Mouse (Mus musculus) splenic B cell, adult 2 months (primary cell): ENCODE results near the gene Ankrd9.
A peak's percentile ranks its signal among the peaks of the same experiment; 100 is the strongest.

Experiments used
- DNase-seq: peaks from one replicate; pipeline ENCODE4 v3.0.0-alpha.2; 2011; ENCODE audit warnings: low read depth, low spot score
- H3K27me3 ChIP-seq: 2 replicates; pipeline ENCODE4 v1.6.1; 2012; ENCODE audit warnings: mild to moderate bottlenecking, low read length, moderate library complexity, mixed read lengths; ENCODE audit not compliant: control insufficient read depth, poor library complexity, insufficient read depth, severe bottlenecking
- H3K36me3 ChIP-seq: 2 replicates; pipeline ENCODE4 v1.6.1; 2012; ENCODE audit warnings: mild to moderate bottlenecking, low read length, moderate library complexity, mixed read lengths; ENCODE audit not compliant: control insufficient read depth, poor library complexity, insufficient read depth, severe bottlenecking

Ankrd9 gene

GRCm38 (mm10) chr12:110953900-110954299, 24.9 kb downstream of the Ankrd9 start:
- DNase-seq: no peak
- no peaks in the 10 kb centered on the region for H3K27me3 ChIP-seq
- H3K36me3 ChIP-seq: no peaks in the 10 kb centered on the region

DNA sequence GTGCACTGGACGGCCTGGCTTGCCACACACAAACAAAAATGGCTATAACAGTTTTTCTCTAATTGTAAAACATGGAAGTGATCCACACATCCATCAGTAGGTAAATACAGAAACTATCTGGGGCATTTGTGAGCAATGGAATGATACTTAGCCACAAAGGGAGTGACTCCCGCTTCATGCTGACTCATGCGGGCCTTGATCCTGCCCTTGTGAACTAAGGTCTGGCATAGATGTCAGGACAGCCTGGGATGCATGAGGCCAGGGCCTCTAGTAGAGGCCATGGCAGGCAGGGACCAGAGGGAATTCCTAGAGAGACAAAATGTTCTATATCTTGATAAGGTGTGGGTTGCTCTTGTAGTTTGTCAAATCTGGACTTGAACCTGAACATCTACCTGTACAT, 25.4 kb downstream of the Ankrd9 start:
- H3K36me3 ChIP-seq: no peaks in the 10 kb centered on the region
- H3K27me3 ChIP-seq: no peaks in the 10 kb centered on the region
- no peak for DNase-seq

GRCm38 (mm10) chr12:110952628-110953385, 26.0 kb downstream of the Ankrd9 start:
- H3K36me3 ChIP-seq: no peaks in the 10 kb centered on the region
- H3K27me3 ChIP-seq: no peaks in the 10 kb centered on the region
- DNase-seq: no peak

GRCm38 (mm10) chr12:110951236-110951635, 27.6 kb downstream of the Ankrd9 start:
- Histone ChIP-seq H3K27me3 (no peaks in the 10 kb centered on the region), H3K36me3 (no peaks in the 10 kb centered on the region)
- no peak for DNase-seq

GRCm38 (mm10) chr12:110950151-110950550, 28.7 kb downstream of the Ankrd9 start:
- H3K36me3 ChIP-seq: no peaks in the 10 kb centered on the region
- DNase-seq: peak; percentile 74

GRCm38 (mm10) chr12:110949410-110949809, 29.4 kb downstream of the Ankrd9 start:
- Histone ChIP-seq H3K36me3 (no peaks in the 10 kb centered on the region), H3K27me3 (no peaks in the 10 kb centered on the region)
- no peak for DNase-seq

More at GRCm38 (mm10) chr12:110950151-110950550, 28.7 kb downstream of the Ankrd9 start:
- no peaks in the 10 kb centered on the region for H3K27me3 ChIP-seq

DNA sequence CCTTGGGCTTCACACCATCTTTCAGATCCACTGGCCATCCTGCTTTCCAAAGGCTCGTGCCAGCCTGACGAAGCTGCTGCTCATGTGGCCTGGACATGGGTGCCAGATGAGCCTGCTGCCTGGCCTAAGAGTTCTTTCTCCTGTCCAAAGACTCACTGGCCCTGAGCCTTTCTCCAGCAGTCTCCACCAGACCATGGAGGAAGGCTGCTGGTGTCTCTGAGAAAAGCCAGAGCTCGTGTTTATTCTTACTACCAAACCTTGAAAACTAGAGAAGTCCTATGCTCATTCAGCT, 30.0 kb downstream of the Ankrd9 start:
- no peaks in the 10 kb centered on the region for H3K27me3 ChIP-seq
- H3K36me3 ChIP-seq: no peaks in the 10 kb centered on the region
- DNase-seq: no peak

- no peaks in the 10 kb centered on the region for H3K36me3 ChIP-seq
- H3K27me3 ChIP-seq: no peaks in the 10 kb centered on the region
- no peak for DNase-seq
Observed at GRCm38 (mm10) chr12:110948082-110948909, 30.5 kb downstream of the Ankrd9 start.

DNA sequence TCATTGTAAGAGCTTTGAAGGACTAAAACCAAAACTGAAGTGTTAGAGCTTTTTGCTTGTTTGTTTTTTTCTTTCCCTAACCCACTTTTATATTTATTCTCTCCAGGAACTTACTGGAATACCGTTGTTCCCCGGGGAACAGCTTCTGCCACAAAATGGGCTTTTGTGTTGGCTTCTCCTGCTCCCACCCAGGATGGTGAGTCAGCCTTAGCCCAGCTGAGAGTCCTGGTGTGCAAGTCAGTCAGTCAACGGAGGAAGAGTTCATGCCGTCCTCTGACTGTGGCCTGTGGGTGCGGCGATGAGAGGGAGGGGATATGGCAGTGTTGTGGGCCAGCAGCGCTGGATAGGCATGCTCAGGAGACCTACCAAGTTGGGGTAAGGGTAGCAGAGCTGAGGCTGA, 32.6 kb downstream of the Ankrd9 start:
- no peaks in the 10 kb centered on the region for H3K36me3 ChIP-seq
- DNase-seq: no peak
- H3K27me3 ChIP-seq: no peaks in the 10 kb centered on the region

DNA sequence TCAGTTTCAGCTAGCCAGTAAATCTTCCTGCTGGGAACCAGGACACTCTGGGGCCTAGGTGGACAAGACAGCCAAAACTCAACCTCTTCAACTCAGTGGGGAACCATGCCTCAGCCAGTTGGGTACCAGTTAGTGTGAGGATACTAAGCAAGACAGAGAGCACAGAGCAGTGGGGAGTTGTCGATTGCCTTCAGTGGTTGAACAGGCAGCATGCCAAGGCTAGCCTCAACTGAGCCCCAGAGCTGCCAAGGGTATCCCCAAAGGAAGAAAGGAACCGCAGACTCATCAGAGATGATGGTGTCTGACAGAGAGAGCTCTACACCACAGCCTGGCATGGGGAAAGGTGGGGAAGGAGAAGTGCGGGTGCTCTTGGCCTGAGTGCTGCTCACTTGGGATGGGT, 38.0 kb downstream of the Ankrd9 start:
- no peak for DNase-seq
- Histone ChIP-seq H3K36me3 (no peaks in the 10 kb centered on the region), H3K27me3 (no peaks in the 10 kb centered on the region)

- no peaks in the 10 kb centered on the region for H3K36me3 ChIP-seq
- no peaks in the 10 kb centered on the region for H3K27me3 ChIP-seq
- peak; percentile 25 for DNase-seq
Observed at GRCm38 (mm10) chr12:110939385-110939784, 39.5 kb downstream of the Ankrd9 start.

DNA sequence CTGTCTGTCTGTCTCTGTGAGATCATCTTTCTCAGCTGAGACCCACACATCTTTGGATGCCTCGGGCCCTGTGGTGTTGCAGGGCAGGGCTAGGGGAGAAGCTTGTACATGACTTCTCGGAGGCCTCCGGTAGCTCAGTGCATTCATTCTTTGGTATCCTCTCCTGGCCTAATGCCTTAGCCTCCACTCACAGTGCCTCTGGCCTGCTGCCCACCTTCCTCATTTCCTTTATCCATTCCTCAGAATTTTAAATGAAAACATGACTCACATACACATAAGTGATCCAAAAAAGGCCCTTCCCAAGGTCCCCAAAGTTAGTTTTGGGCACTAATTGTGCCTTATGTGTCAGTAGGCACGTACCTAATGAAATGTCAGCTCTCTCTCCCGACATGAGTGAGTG, 41.3 kb downstream of the Ankrd9 start:
- DNase-seq: no peak
- no peaks in the 10 kb centered on the region for H3K36me3 ChIP-seq

GRCm38 (mm10) chr12:110935983-110936620, 42.7 kb downstream of the Ankrd9 start:
- Histone ChIP-seq H3K36me3 (no peaks in the 10 kb centered on the region), H3K27me3 (no peaks in the 10 kb centered on the region)
- DNase-seq: peak; percentile 81

More for the DNA sequence above, 41.3 kb downstream of the Ankrd9 start:
- H3K27me3 ChIP-seq: no peaks in the 10 kb centered on the region

DNA sequence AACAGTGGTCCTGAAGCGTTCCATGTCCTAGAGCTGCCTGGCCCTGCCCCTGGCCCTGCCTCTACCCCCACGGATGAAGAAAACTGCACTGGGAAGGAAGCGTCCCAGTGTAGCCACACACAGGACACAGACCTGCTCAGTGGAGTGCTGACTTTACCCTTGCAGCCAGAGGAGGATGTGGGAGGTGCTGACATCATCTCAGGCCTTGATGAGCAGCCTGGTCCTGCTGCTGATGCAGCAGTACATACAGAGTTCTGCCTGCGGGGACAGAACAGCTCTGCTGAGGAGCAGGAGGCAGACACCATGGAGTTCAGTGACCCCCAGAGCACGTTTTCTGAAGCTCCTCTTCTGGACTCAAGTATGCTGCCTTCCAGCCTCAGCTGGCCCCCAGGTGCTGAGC, 46.0 kb downstream of the Ankrd9 start:
- Histone ChIP-seq H3K36me3 (no peaks in the 10 kb centered on the region), H3K27me3 (no peaks in the 10 kb centered on the region)
- DNase-seq: no peak
